Mouse (Mus musculus) kidney, embryonic 15.5 days (tissue): ENCODE data around the gene Hic1. TPM values are rescaled to one million over a fixed set of nuclear protein-coding genes. Genes with fewer than 3 reads are reported as not detected.
"Not testable (repeated sequence)": the region's sequence is repeated elsewhere in the genome, so short reads cannot be mapped to it uniquely, and the experiment has no call there.

ENCODE experiments used
- ATAC-seq: fragments of 200-750 bp; cut with Nextera tagmentation; replicated peaks from 2 replicates; pipeline ENCODE4 v1.8.0; 2017; ENCODE audit warnings: moderate TSS enrichment; ENCODE audit not compliant: low FRiP score
- H3K27ac ChIP-seq: fragments of 300-500 bp; sonication (generic); 2 replicates; pipeline ENCODE4 v1.5.1; 2015; ENCODE audit warnings: mild to moderate bottlenecking, inconsistent platforms
- H3K27me3 ChIP-seq: fragments of 300-500 bp; sonication (generic); 2 replicates; pipeline ENCODE4 v1.6.1; 2015; ENCODE audit warnings: inconsistent platforms
- H3K36me3 ChIP-seq: fragments of 300-500 bp; sonication (generic); 2 replicates; pipeline ENCODE4 v1.6.1; 2015; ENCODE audit warnings: inconsistent platforms
- H3K4me1 ChIP-seq: fragments of 300-500 bp; sonication (generic); 2 replicates; pipeline ENCODE4 v1.6.1; 2015; ENCODE audit warnings: inconsistent platforms
- H3K4me2 ChIP-seq: fragments of 300-500 bp; sonication (generic); 2 replicates; pipeline ENCODE4 v1.6.1; 2015; ENCODE audit warnings: moderate library complexity, mild to moderate bottlenecking, inconsistent platforms
- H3K4me3 ChIP-seq: fragments of 300-500 bp; sonication (generic); replicated peaks from 2 replicates; pipeline ENCODE4 v1.5.1; 2015; ENCODE audit warnings: mild to moderate bottlenecking, inconsistent platforms
- H3K9ac ChIP-seq: fragments of 300-500 bp; sonication (generic); 2 replicates; pipeline ENCODE4 v1.6.1; 2015; ENCODE audit warnings: mild to moderate bottlenecking, inconsistent platforms
- H3K9me3 ChIP-seq: fragments of 300-500 bp; sonication (generic); replicated peaks from 2 replicates; pipeline ENCODE4 v1.6.1; 2016; ENCODE audit warnings: inconsistent platforms
- WGBS: fragments of 180-500 bp; shearing (Covaris S2); methylation state at CpG from one replicate; pipeline ENCODE4 v1.1.7; 2015; ENCODE audit warnings: mixed read lengths; 5-methylcytosine and 5-hydroxymethylcytosine counted together
- polyA plus RNA-seq: library from polyadenylated mRNA; unstranded; fragments of >200 nt; fragmentation: Nextera tagmentation; extraction: Ambion mirVana; gene quantifications from 2 replicates; pipeline ENCODE4 v1.2.1, GENCODE M21; 2015

Gene Hic1
- polyA plus RNA-seq, 1 experiment from 2014 or later: 25.9 TPM

GRCm38 (mm10) chr11:75190905-75191441 lies 21.7 kb upstream of the Hic1 start, which contains the start of gene Dph1:
Dph1 (minus strand) TSS chr11:75191241.
- no peaks in the 10 kb centered on the region for H3K9me3 ChIP-seq
- H3K4me2 ChIP-seq: peak within 1 kb of the TSS; percentile 86
- H3K4me3 ChIP-seq: peak within 1 kb of the TSS; percentile 93
- H3K4me1 ChIP-seq: peaks cover 56% of the 10 kb centered on the region
- peak within 1 kb of the TSS; percentile 55 for H3K27ac ChIP-seq
- 56% methylated on average over 5 of the region's 5 CpGs for WGBS
- H3K9ac ChIP-seq: peak within 1 kb of the TSS; percentile 64
- H3K36me3 ChIP-seq: no peaks in the 10 kb centered on the region
- ATAC-seq: no peak
- H3K27me3 ChIP-seq: peaks cover 46% of the 10 kb centered on the region

DNA sequence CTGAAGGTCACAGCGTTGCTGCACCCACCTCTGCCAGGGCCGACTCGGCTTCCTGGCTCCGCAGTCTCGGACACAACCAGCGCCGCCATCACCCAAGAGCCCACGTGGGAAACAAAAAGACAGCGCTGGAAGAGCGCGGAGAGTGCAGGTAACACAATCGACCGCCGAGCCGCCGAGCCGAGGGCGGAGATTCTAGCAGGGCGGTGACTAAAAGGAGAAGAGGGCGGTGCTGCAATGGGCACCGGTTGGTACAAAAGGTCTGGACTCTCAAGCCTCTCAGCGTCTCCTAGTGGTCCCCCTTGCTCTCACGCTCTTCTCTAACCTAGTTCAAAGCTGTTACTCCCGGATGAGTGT lies 21.0 kb upstream of the Hic1 start:
- Histone ChIP-seq H3K4me3 (peak overlapping the region; percentile 93), H3K9ac (peak overlapping the region; percentile 64), H3K4me1 (peaks cover 51% of the 10 kb centered on the region), H3K9me3 (no peaks in the 10 kb centered on the region), H3K4me2 (peak overlapping the region; percentile 86), H3K27ac (peak overlapping the region; percentile 55), H3K27me3 (peaks cover 40% of the 10 kb centered on the region), H3K36me3 (no peaks in the 10 kb centered on the region)
- under 1% methylated on average over 24 of the region's 24 CpGs for WGBS
- peak; percentile 75 for ATAC-seq

- no peak for ATAC-seq
- under 1% methylated on average over 22 of the region's 22 CpGs for WGBS
- H3K27me3 ChIP-seq: peaks cover 35% of the 10 kb centered on the region
- H3K36me3 ChIP-seq: peaks cover under 1% of the 10 kb centered on the region; the same call in 1 of the 2 replicates
- H3K4me2 ChIP-seq: peak overlapping the region; percentile 86
- H3K27ac ChIP-seq: peak overlapping the region; percentile 55
- peak overlapping the region; percentile 93 for H3K4me3 ChIP-seq
- H3K9me3 ChIP-seq: no peaks in the 10 kb centered on the region
- H3K4me1 ChIP-seq: peaks cover 51% of the 10 kb centered on the region
- peak overlapping the region; percentile 64 for H3K9ac ChIP-seq
Observed at GRCm38 (mm10) chr11:75189713-75190370, 20.5 kb upstream of the Hic1 start.

- no peak overlapping the region for H3K4me3 ChIP-seq
- H3K27ac ChIP-seq: no peak overlapping the region
- no peak; the same call in 1 of the 2 replicates for ATAC-seq
- H3K4me1 ChIP-seq: peaks cover 24% of the 10 kb centered on the region
- H3K36me3 ChIP-seq: peaks cover 49% of the 10 kb centered on the region
- WGBS: 68% methylated on average over 2 of the region's 2 CpGs
- no peaks in the 10 kb centered on the region for H3K27me3 ChIP-seq
- H3K9me3 ChIP-seq: no peaks in the 10 kb centered on the region
- H3K9ac ChIP-seq: no peak overlapping the region
- no peak overlapping the region for H3K4me2 ChIP-seq
Observed at GRCm38 (mm10) chr11:75184986-75185385, 15.7 kb upstream of the Hic1 start.

DNA sequence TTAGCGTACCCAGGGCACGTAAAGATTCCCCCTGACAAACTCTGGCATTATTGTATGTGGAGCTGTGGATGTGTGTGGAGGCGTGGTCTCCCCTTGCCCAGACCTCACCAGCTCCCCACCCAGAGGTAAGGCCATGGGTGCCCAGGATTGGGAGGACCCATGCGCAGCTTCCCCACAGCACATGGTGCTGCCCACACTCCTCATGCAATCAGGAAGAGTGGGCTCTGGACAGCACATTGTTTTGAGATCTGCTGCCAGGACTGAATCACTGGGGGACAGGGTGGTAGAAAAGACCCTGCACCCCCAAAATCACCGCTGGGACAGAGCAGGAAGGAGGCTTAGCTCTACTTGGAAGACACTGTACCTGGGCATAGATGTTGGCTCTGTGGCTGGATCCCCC lies 15.3 kb upstream of the Hic1 start:
- Histone ChIP-seq H3K4me3 (no peak overlapping the region), H3K4me1 (peaks cover 22% of the 10 kb centered on the region), H3K9me3 (no peaks in the 10 kb centered on the region), H3K36me3 (peaks cover 53% of the 10 kb centered on the region), H3K27ac (no peak overlapping the region), H3K4me2 (no peak overlapping the region), H3K27me3 (no peaks in the 10 kb centered on the region), H3K9ac (no peak overlapping the region)
- 91% methylated on average over 5 of the region's 5 CpGs for WGBS
- ATAC-seq: no peak

- Histone ChIP-seq H3K4me3 (no peak overlapping the region), H3K9me3 (no peaks in the 10 kb centered on the region), H3K9ac (no peak overlapping the region), H3K36me3 (peaks cover 54% of the 10 kb centered on the region), H3K27me3 (no peaks in the 10 kb centered on the region), H3K4me1 (peaks cover 22% of the 10 kb centered on the region), H3K4me2 (no peak overlapping the region), H3K27ac (no peak overlapping the region)
- ATAC-seq: no peak
- WGBS: 74% methylated on average over 2 of the region's 2 CpGs
Observed at GRCm38 (mm10) chr11:75183917-75184570, 14.7 kb upstream of the Hic1 start.

DNA sequence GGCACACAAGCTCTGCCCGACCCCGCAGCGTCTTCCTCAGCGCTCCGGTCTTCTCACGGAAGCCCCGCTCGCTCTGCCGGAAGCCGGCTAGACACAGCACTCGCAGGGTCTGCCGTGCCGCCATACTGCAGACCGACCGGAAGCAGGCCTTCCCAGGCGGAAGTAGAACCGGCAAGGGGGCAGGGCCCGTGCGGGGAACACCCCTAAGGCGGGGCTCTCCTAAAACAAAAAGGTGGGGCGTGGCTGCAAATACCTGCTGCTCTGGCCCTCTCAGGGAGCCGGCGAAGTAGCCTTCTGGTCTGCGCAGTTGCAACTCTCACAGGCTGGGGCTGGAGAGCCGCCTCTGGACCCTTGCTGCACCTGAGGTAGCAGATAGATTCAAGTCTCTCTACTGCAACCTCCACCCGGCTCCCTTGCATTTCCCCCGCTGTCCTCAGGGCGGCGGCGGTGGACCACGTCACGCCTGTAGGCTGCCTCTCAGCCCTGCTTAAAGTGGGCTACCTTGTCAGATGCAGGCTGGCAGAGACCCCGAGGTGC lies 9.4 kb upstream of the Hic1 start, which contains the start of gene Ovca2:
TSS of gene Ovca2 (minus strand) at position 164 of the 537 bp plus-strand sequence.
- Histone ChIP-seq H3K4me2 (peak within 1 kb of the TSS; percentile 72), H3K27ac (peak within 1 kb of the TSS; percentile 92), H3K9me3 (no peaks in the 10 kb centered on the region), H3K4me1 (peaks cover 28% of the 10 kb centered on the region), H3K9ac (peak within 1 kb of the TSS; percentile 58), H3K27me3 (no peaks in the 10 kb centered on the region), H3K36me3 (peaks cover 61% of the 10 kb centered on the region), H3K4me3 (peak within 1 kb of the TSS; percentile 68)
- WGBS: under 1% methylated on average over 33 of the region's 33 CpGs
- peak; percentile 94 for ATAC-seq

DNA sequence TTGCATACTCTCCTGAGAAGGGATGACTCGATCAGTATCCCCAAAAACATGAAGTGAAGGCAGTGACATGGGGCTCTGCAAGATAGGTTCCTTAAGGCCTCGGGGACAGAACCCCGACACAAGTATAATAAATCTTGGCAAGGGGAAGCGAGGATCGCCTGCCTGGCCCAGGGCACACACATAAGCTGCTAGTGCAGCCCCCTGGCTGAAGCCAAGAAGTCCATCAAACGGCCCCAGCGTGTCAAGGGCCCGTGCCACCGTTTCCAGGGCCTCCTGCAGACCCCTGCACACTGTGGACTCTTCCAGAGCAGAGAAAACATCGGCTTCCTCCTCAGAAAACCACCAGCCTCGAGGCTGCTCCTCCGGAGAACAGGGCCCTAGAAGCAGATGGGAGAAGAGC lies 8.7 kb upstream of the Hic1 start:
- H3K27me3 ChIP-seq: peaks cover 7% of the 10 kb centered on the region
- 44% methylated on average over 12 of the region's 12 CpGs for WGBS
- H3K9ac ChIP-seq: peak overlapping the region; percentile 58
- H3K36me3 ChIP-seq: peaks cover 53% of the 10 kb centered on the region
- peak overlapping the region; percentile 72 for H3K4me2 ChIP-seq
- H3K4me3 ChIP-seq: peak overlapping the region; percentile 68
- peak overlapping the region; percentile 92 for H3K27ac ChIP-seq
- no peak for ATAC-seq
- H3K4me1 ChIP-seq: peaks cover 34% of the 10 kb centered on the region
- H3K9me3 ChIP-seq: no peaks in the 10 kb centered on the region

GRCm38 (mm10) chr11:75174574-75174973 lies 5.3 kb upstream of the Hic1 start:
- not testable (repeated sequence) for H3K27ac ChIP-seq

DNA sequence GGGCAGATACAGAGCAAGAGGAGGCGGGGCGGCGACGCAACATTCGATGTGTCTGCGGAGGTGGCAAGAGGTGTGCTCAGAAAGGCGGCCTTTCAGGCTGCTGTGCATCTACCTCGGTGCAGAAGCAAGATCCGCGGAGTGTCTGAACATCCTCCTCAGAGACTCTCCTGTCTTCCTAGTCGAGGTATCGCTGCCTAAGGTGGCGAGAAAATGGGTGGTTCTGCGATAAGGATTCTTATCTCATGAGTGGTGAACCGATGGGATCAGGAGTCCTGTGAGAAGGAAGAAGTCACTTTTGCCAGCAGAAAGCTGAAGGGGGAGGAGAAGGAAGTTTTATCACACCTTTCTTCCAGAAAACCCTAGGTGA lies 4.5 kb upstream of the Hic1 start:
- Histone ChIP-seq H3K4me2 (peak overlapping the region; percentile 94), H3K36me3 (peaks cover 19% of the 10 kb centered on the region), H3K9ac (0 out of 2 replicates have a peak overlapping the region, but pooled peaks have one; percentile 27), H3K4me1 (peaks cover 62% of the 10 kb centered on the region), H3K4me3 (peak overlapping the region; percentile 73), H3K9me3 (no peaks in the 10 kb centered on the region), H3K27ac (no peak overlapping the region), H3K27me3 (peaks cover 49% of the 10 kb centered on the region)
- whole genome bisulfite sequencing: 3% methylated on average over 15 of the region's 15 CpGs
- no peak for ATAC-seq

More at GRCm38 (mm10) chr11:75174574-75174973, 5.3 kb upstream of the Hic1 start:
- H3K9me3 ChIP-seq, H3K4me2 ChIP-seq, H3K9ac ChIP-seq, ATAC-seq, H3K4me3 ChIP-seq: not testable (repeated sequence)
- peaks cover 62% of the 10 kb centered on the region for H3K4me1 ChIP-seq
- peaks cover 42% of the 10 kb centered on the region for H3K27me3 ChIP-seq
- peaks cover 19% of the 10 kb centered on the region for H3K36me3 ChIP-seq
- WGBS: 72% methylated on average over 6 of the region's 6 CpGs

DNA sequence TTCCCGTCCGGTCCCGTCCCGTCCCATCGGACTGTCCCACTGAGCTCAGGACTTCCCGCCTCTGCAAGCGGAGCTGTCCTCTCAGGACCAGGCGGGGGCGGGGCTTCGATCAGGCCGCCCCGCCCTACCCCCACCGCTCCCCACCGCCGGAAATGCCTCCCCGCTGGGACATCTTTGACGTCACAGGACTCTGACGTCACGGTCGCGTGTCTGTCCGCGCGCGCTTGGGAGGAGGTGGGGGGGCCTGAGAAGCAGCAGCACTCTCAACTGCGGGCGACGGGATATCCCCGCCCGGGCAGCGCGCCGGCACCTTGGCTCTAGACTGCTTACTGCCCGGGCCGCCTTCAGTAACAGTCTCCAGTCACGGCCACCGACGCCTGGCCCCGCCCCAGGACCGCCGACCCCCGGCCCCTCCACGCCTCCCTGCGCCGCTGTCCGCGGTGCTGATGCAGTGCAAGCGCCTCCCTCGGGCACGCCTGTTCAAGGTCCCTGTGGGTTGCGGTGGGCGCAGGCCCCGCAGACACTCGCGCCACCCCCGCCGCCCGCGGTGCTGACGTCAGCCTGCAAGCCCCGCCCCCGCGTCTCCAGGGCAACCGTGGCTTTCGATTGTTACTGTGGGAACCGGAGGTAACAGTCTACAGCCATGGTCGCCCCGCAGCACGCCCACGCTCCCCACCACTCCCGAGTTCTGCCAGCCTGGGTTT lies 3.9 kb upstream of the Hic1 start:
- Histone ChIP-seq H3K27me3 (peaks cover 55% of the 10 kb centered on the region), H3K27ac (no peak overlapping the region), H3K9ac (peak overlapping the region; percentile 27; the same call in 1 of the 2 replicates), H3K4me1 (peaks cover 67% of the 10 kb centered on the region), H3K36me3 (peaks cover 19% of the 10 kb centered on the region), H3K4me2 (peak overlapping the region; percentile 94), H3K9me3 (no peaks in the 10 kb centered on the region), H3K4me3 (peak overlapping the region; percentile 73)
- peak; percentile 71 for ATAC-seq
- WGBS: under 1% methylated on average over 71 of the region's 71 CpGs
